Mouse (Mus musculus): ENCODE results near the gene Crx. TPM values are rescaled to one million over a fixed set of nuclear protein-coding genes. Genes with fewer than 3 reads are reported as not detected.
A peak's percentile ranks its signal among the peaks of the same experiment; 100 is the strongest.

Gene Crx
- total RNA-seq, 2 experiments from 2014 or later, result not detected

DNA sequence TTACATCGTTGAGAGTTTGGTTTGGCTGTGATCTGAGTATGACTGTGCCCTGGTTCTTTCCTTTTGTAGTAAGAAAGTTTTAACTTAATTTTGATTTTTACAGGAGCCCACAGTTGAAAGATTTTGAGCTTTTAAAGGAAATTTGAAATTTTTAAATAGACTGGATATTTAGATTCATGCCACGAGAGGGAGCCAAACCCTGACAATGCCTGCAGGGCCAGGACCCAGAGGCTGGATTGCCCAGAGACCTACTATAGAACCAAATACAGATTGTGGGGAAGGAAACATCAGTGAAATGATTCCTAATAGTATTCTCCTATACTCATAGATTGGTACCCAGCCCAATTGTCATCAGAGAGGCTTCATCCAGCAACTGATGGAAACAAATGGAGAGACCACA, 20.1 kb downstream of the Crx start:
- peak; percentile 6 for DNase-seq

DNA sequence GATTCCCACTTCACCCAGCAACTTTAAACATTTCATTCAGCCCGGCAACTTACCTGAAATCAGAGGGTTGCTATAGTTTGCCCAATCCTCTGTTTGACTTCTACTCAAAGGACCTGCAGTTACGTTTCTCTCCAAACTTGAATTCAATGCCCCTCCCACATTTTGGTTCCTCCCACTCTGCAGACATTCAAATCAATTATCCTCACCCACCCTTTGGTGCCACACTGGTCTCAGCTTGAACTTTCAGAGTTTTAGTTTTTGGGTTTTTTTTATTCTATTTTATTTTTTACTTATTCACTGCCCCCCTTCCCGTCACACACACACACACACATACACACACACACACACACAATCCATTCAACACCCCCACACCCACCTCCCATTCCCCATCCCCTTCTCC, 40.2 kb downstream of the Crx start, which contains the start of gene Obox6:
TSS of gene Obox6 (minus strand) at position 101 of the 400 bp plus-strand sequence.
- no peak for DNase-seq

Other genes with a start within 250 kb of the Crx start
- gene Obox3, start 240.1 kb downstream of the Crx start, total RNA-seq (2021), result not detected
- gene Obox5, start 129.8 kb downstream of the Crx start, total RNA-seq (2021), result not detected
- gene Obox6, start 40.3 kb downstream of the Crx start, total RNA-seq (2021), result not detected
- not detected for gene Crxos, start 2.6 kb upstream of the Crx start, total RNA-seq (2021)
- gene Selenow, start 42.4 kb upstream of the Crx start, total RNA-seq (2021), result 100 to 1,000 TPM; 194 to 214 TPM
- 100 to 1,000 TPM; 139 to 142 TPM for gene Nop53, start 66.1 kb upstream of the Crx start, total RNA-seq (2021)
- gene Ehd2, start 87.6 kb upstream of the Crx start, total RNA-seq (2021), result 100 to 1,000 TPM; 193 to 197 TPM
- gene Bicra, start 168.0 kb upstream of the Crx start, total RNA-seq (2021), result 1 to 10 TPM; 7.6 to 7.8 TPM
- not detected for gene Zfp541, start 181.8 kb upstream of the Crx start, total RNA-seq (2021)
- 100 to 1,000 TPM in 1 of 2 experiments, 10 to 100 TPM in 1; 90.4 to 104 TPM for gene Napa, start 218.5 kb upstream of the Crx start, total RNA-seq (2021)
- 10 to 100 TPM; 23.8 to 25.9 TPM for gene Kptn, start 239.9 kb upstream of the Crx start, total RNA-seq (2021)
- gene Slc8a2, start 249.9 kb upstream of the Crx start, total RNA-seq (2021), result 1 to 10 TPM; 2.0 TPM